Mouse (Mus musculus): Measurements from ENCODE around the gene Sdk2. TPM values are rescaled to one million over a fixed set of nuclear protein-coding genes. Genes with fewer than 3 reads are reported as not detected.

Gene Sdk2
- polyA plus RNA-seq, 1 experiment, result 7.4 TPM

DNA sequence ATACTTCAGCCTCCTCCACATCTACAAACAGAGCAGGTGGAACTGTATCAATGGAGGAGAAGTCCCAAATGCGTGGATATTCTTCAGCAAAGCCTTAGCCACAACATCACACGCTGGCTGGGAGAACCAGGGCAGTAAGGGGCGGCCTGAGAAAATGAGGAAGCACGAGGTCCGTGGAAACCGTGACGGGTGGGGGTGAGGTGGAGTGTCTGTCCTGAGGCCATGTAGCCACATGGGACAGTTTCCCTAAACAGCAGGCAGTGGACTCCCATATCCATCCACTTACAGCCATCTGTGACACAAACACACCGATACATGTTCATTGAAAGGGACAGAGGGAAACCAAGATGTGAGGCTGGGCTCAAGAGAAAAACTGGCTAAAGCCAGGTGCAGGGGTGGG, 328.9 kb downstream of the Sdk2 start:
- no peak for TF ChIP-seq POLR2A (IDR thresholded peaks at IDR 0.05; ENCODE audit: extremely low read depth, insufficient read depth, low read length)
- TF ChIP-seq CTCF (IDR thresholded peaks at IDR 0.05; ENCODE audit: extremely low read depth, insufficient read depth, low read length), result no peak
- no peak overlapping the region for H3K27ac ChIP-seq (ENCODE audit: insufficient read depth, low read length)
- no peaks in the 10 kb centered on the region for H3K4me1 ChIP-seq (ENCODE audit: control insufficient read depth, insufficient read depth, low read length)
- H3K4me3 ChIP-seq (ENCODE audit: insufficient read depth, low read length), result no peak overlapping the region

DNA sequence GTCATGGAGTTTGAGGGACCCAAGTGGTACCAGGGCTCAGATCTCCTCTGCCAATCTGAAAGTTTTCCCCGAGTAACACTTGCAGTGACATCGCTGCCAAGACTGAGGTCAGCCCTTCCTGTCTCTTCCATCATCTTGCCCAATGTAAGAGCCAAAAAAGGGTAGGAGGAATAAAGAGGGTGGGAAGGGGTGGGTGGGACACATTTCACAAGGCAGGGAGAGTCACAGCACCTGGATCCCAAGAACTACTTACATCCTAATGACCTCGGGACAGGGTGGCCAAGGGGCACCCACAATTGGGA, 329.3 kb downstream of the Sdk2 start:
- Histone ChIP-seq H3K27ac (ENCODE audit: insufficient read depth, low read length) (no peak overlapping the region), H3K4me3 (ENCODE audit: insufficient read depth, low read length) (no peak overlapping the region), H3K4me1 (ENCODE audit: control insufficient read depth, insufficient read depth, low read length) (no peaks in the 10 kb centered on the region)
- TF ChIP-seq POLR2A (IDR thresholded peaks at IDR 0.05; ENCODE audit: extremely low read depth, insufficient read depth, low read length) (no peak), CTCF (IDR thresholded peaks at IDR 0.05; ENCODE audit: extremely low read depth, insufficient read depth, low read length) (no peak)

DNA sequence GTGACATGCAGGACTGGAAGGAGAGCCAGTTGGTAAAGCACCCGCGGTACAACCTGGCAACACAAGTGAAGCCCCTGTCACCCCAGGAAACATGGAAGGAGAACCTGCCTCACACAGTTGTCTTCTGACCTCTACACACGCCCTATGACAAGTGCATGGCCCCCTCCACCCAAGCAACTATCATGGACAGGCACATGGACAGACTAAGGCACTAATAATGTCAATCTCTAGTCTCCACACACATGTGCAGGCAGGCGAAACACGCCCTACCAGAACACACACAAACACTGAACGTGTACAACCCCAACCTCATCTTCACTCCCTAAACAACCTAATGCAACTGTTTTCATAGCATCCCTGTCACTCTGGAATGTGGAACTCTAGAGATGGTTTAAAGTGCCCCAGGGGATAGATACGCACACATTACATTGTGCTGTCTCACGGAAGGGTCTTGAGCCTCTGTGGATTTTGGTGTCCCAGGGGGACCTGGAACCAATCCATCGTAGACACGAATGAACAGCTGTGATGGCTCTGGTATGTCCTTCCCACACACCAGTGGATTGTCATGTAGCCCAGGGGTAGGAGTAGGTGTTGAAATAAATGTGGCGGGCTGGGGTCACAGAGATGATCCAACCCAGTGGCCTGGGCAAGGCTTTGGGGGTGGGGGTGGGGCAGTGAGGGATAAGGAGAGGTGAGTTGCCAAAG, 329.8 kb downstream of the Sdk2 start:
- Histone ChIP-seq H3K4me3 (ENCODE audit: insufficient read depth, low read length) (no peak overlapping the region), H3K4me1 (ENCODE audit: control insufficient read depth, insufficient read depth, low read length) (no peaks in the 10 kb centered on the region), H3K27ac (ENCODE audit: insufficient read depth, low read length) (no peak overlapping the region)
- TF ChIP-seq CTCF (IDR thresholded peaks at IDR 0.05; ENCODE audit: extremely low read depth, insufficient read depth, low read length) (no peak), POLR2A (IDR thresholded peaks at IDR 0.05; ENCODE audit: extremely low read depth, insufficient read depth, low read length) (no peak)

DNA sequence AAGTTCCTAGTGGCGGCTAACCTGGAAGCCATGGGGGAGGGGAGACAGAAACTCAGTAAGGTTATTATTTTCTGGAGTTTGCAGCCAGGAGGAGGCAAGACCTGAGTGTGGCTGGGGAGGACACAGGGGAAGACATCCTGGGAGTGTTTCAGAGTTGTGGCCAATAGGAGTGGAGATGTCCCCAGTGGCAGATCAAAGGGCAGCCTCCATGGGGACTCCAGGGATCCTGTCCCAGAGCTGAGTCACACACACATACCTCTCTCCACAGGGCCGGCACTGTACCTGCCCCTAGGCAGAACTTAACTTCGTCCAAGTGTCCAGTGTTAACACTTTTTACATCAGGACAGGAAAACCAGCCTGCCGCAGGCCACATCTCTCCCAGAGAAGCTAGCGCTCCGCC, 331.7 kb downstream of the Sdk2 start:
- Histone ChIP-seq H3K27ac (ENCODE audit: insufficient read depth, low read length) (no peak overlapping the region), H3K4me3 (ENCODE audit: insufficient read depth, low read length) (no peak overlapping the region), H3K4me1 (ENCODE audit: control insufficient read depth, insufficient read depth, low read length) (no peaks in the 10 kb centered on the region)
- no peak for TF ChIP-seq CTCF (IDR thresholded peaks at IDR 0.05; ENCODE audit: extremely low read depth, insufficient read depth, low read length)
- TF ChIP-seq POLR2A (IDR thresholded peaks at IDR 0.05; ENCODE audit: extremely low read depth, insufficient read depth, low read length), result no peak

DNA sequence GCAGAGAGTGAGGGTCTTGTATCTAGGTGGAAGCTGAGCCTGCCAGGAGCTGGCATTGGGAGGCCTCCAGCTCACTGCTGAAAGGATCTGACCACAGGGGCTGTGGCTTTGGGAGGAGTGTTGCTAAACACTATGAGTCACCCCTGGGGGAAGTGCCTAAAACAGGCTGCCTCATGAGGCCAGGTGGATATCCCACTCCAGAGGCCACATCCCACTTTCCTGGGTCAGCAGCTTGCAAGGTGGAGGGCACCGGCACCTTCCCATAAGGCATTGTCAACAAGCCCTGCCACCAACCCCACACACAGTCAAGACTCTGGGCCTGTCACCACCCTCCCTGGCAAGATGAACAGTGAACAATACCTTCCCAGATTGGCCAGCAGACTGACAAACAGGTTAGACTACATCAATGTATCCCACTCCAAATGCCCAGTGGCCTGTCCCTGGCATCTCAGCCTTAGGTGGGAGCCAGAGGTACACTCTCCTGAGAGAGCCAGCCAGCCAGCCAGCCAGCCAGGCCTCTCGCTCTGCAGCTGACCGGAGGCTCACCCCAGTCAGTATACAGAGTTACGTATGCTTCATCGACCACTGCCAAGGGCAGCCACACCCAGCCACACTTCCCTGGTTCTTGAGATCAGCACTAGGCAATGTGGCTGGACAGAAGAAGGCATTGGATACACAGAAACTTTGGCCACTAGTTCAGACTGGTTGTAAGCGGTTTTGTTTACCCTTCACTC, 333.0 kb downstream of the Sdk2 start:
- TF ChIP-seq POLR2A (IDR thresholded peaks at IDR 0.05; ENCODE audit: extremely low read depth, insufficient read depth, low read length) (no peak), CTCF (IDR thresholded peaks at IDR 0.05; ENCODE audit: extremely low read depth, insufficient read depth, low read length) (no peak)
- no peak overlapping the region for H3K4me3 ChIP-seq (ENCODE audit: insufficient read depth, low read length)
- H3K4me1 ChIP-seq (ENCODE audit: control insufficient read depth, insufficient read depth, low read length), result no peaks in the 10 kb centered on the region
- H3K27ac ChIP-seq (ENCODE audit: insufficient read depth, low read length), result no peak overlapping the region

DNA sequence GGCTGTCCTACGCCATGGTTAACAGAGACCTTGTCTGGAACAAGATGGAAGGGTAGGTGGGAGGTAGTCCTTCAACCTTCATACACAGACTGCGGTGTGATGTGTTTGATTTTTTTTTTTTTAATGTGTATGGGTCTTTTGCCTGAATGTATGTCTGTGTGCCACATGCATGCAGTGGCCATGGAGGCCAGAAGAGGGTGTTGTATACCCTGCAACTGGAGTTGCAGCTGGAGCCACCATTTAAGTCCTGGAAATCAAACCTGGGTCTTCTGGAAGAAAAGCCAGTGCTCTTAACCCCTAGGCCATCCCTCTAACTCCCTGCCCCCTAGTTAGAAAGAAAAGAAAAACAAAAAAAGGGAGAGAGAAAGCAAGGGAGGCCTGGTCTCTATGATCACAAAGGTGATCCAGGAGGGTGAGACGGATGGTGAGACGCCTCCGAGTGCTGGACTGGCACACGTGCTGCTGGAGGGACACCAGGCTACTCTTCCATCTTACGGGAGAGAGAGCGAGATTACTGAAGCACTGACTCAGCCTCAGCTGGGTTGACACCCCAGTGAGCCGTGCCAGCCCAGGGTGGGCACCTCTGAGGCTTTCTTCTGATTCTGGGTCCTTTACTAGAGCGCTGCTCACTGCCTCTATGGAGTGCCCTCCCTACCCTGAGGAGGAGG, 334.8 kb downstream of the Sdk2 start:
- H3K4me3 ChIP-seq (ENCODE audit: insufficient read depth, low read length), result no peak overlapping the region
- TF ChIP-seq POLR2A (IDR thresholded peaks at IDR 0.05; ENCODE audit: extremely low read depth, insufficient read depth, low read length), result no peak
- no peak for TF ChIP-seq CTCF (IDR thresholded peaks at IDR 0.05; ENCODE audit: extremely low read depth, insufficient read depth, low read length)
- H3K4me1 ChIP-seq (ENCODE audit: control insufficient read depth, insufficient read depth, low read length), result no peaks in the 10 kb centered on the region
- no peak overlapping the region for H3K27ac ChIP-seq (ENCODE audit: insufficient read depth, low read length)

DNA sequence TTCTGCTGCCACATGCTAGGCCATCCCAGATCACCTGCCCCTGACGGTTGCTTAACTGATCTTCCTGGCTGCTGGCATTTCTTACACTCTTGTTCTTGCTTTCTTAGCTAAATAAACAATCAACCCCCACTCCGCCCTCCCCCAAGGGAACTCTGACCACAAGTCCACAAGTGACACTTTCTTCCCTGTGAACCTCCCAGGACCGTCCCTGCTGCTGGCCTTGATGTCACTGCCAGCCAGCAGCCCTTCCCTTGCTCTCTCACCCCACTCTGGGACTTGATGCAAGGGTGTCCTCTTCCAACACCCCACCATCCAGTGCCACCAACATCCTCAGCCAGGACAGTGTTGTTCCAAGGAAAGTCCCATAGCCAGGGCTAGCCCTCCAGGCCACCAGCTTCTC, 336.0 kb downstream of the Sdk2 start:
- Histone ChIP-seq H3K4me3 (ENCODE audit: insufficient read depth, low read length) (no peak overlapping the region), H3K4me1 (ENCODE audit: control insufficient read depth, insufficient read depth, low read length) (0 out of 2 replicates have a peak, but pooled peaks cover 2% of the 10 kb centered on the region), H3K27ac (ENCODE audit: insufficient read depth, low read length) (no peak overlapping the region)
- TF ChIP-seq POLR2A (IDR thresholded peaks at IDR 0.05; ENCODE audit: extremely low read depth, insufficient read depth, low read length) (no peak), CTCF (IDR thresholded peaks at IDR 0.05; ENCODE audit: extremely low read depth, insufficient read depth, low read length) (no peak)

DNA sequence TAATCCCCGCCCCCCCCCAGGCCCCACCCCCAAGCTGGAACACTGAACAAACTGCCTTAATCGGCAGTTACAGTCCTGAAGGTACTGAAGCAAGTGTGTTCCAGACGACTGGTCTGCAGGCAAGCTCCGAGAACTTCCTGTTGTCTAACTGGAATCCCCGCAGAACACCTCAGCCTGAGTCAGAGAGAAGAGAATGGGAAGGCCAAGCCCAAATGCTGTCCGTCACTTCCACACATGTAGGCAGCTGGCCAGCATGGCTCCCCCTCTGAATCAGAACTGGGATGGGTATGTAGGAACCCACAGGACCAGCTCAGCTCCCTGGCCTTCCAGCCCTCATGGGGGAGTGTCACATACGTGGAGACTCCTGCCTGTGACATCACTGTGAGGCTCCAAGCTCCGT, 336.9 kb downstream of the Sdk2 start:
- Histone ChIP-seq H3K4me3 (ENCODE audit: insufficient read depth, low read length) (no peak overlapping the region), H3K4me1 (ENCODE audit: control insufficient read depth, insufficient read depth, low read length) (0 out of 2 replicates have a peak, but pooled peaks cover 2% of the 10 kb centered on the region), H3K27ac (ENCODE audit: insufficient read depth, low read length) (no peak overlapping the region)
- no peak for TF ChIP-seq CTCF (IDR thresholded peaks at IDR 0.05; ENCODE audit: extremely low read depth, insufficient read depth, low read length)
- no peak for TF ChIP-seq POLR2A (IDR thresholded peaks at IDR 0.05; ENCODE audit: extremely low read depth, insufficient read depth, low read length)

DNA sequence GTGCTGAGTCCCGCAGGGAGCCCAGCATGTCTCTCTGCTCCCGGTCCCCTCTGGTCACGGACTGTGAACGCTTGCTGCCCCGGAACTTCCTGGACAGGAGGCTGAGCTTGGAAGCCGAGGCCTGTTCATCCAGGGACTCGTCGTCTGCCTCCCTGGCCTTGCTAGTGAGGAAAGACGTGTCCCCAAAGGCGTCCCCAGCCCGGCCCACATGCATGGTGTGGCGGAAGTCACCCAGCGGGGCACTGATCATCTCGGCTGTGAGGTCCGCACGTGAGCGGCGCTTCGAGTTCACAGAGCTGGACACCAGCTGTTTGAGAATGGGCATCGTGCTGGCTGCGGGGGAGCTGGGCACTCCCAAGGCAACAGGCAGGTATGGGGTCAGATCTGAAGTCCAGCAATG, 337.6 kb downstream of the Sdk2 start:
- TF ChIP-seq POLR2A (IDR thresholded peaks at IDR 0.05; ENCODE audit: extremely low read depth, insufficient read depth, low read length), result no peak
- no peak for TF ChIP-seq CTCF (IDR thresholded peaks at IDR 0.05; ENCODE audit: extremely low read depth, insufficient read depth, low read length)
- no peak overlapping the region for H3K27ac ChIP-seq (ENCODE audit: insufficient read depth, low read length)
- H3K4me3 ChIP-seq (ENCODE audit: insufficient read depth, low read length), result no peak overlapping the region
- 0 out of 2 replicates have a peak, but pooled peaks cover 2% of the 10 kb centered on the region for H3K4me1 ChIP-seq (ENCODE audit: control insufficient read depth, insufficient read depth, low read length)

All from cortical plate, adult 2 months (tissue).